Mouse (Mus musculus): Measurements from ENCODE around the gene 1700010I14Rik. TPM values are rescaled to one million over a fixed set of nuclear protein-coding genes. Genes with fewer than 3 reads are reported as not detected.

The 1700010I14Rik gene
- polyA plus RNA-seq, 1 experiment from 2014 or later: 1.4 TPM

GRCm38 (mm10) chr17:9042723-9043122 is 54.6 kb downstream of the 1700010I14Rik start:
- no peak overlapping the region for H3K9ac ChIP-seq
- peak; percentile 70 for TF ChIP-seq CTCF (IDR thresholded peaks at IDR 0.05; ENCODE audit: low read depth)
- WGBS: 60% methylated on average over 2 of the region's 2 CpGs
- H3K36me3 ChIP-seq (ENCODE audit: insufficient read depth): no peaks in the 10 kb centered on the region
- H3K27ac ChIP-seq (ENCODE audit: low read depth): no peak overlapping the region
- no peaks in the 10 kb centered on the region for H3K9me3 ChIP-seq (ENCODE audit: low read depth, low read length)
- no peak overlapping the region for H3K4me3 ChIP-seq (ENCODE audit: low read depth, low read length)
- H3K4me1 ChIP-seq (ENCODE audit: insufficient read depth): no peaks in the 10 kb centered on the region
- no peaks in the 10 kb centered on the region for H3K27me3 ChIP-seq (ENCODE audit: insufficient read depth, low read length)
- DNase-seq (peak; percentile 64), ATAC-seq (ENCODE audit: insufficient read depth) (no peak)
- no peak overlapping the region for H3K4me2 ChIP-seq

DNA sequence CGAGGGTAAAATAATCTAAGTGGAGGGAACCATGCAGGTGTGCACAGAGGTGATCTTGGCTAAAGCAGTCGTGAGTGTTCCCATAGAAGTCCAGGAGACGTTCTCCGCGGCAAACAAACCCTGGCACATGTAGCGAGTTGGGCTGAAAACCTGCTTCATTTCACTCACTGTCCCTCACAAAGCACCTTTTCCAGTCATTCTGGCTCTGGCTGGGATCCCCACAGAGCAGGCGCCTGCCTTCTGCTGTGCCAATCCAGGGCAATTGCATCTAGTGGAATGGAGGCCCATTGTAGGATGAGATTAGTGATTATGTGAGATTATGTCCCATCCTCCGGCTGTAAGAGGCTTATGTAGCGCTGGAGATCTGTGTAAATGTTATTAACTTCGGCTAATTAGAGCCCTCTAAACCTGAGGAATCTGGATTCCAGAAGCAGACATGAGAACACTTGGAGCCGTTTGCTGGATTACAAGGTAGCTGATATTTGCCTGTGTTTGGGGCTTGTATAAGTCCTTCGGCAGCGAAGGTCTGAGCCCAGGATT is 64.4 kb downstream of the 1700010I14Rik start:
- no peak overlapping the region for H3K4me2 ChIP-seq
- no peak overlapping the region for H3K27ac ChIP-seq (ENCODE audit: low read depth)
- H3K9ac ChIP-seq: no peak overlapping the region
- no peak for TF ChIP-seq CTCF (IDR thresholded peaks at IDR 0.05; ENCODE audit: low read depth)
- WGBS: 75% methylated on average over 13 of the region's 13 CpGs
- H3K36me3 ChIP-seq (ENCODE audit: insufficient read depth): no peaks in the 10 kb centered on the region
- ATAC-seq (ENCODE audit: insufficient read depth) (no peak), DNase-seq (no peak)
- no peaks in the 10 kb centered on the region for H3K9me3 ChIP-seq (ENCODE audit: low read depth, low read length)
- H3K4me1 ChIP-seq (ENCODE audit: insufficient read depth): no peaks in the 10 kb centered on the region
- no peaks in the 10 kb centered on the region for H3K27me3 ChIP-seq (ENCODE audit: insufficient read depth, low read length)
- H3K4me3 ChIP-seq (ENCODE audit: low read depth, low read length): no peak overlapping the region

DNA sequence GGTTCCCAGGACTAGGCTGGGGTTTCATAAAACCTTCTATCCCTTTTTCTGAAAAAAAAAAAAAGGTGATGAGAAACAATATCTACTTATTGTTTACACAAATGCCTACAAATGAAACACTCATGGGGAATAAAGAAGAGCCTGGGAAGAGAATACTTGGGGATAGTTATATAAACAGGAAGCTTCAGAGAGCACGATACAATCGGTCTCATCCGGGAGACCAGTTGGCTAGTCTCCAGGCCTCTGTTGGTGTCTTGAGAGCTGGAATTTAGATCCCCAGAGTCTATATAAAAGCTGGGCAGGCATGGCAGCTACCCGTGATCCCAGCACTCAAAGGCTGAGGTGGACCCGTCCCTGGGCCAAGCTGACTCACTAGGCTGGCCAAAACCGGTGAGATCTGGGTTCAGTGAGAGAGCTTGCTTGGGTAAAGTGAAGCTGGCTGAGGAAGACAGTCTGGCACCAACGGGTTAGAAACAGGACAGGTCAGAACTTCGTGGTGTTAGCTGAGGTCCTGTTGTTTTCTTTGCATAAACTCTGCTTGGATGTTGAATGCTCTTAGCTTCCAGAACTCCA is 71.3 kb downstream of the 1700010I14Rik start:
- TF ChIP-seq CTCF (IDR thresholded peaks at IDR 0.05; ENCODE audit: low read depth): no peak
- peak overlapping the region; percentile 1; the same call in 1 of the 2 replicates for H3K27ac ChIP-seq (ENCODE audit: low read depth)
- WGBS: 37% methylated on average over 8 of the region's 8 CpGs

More for the DNA sequence above, 71.3 kb downstream of the 1700010I14Rik start:
- peak; percentile 49; the same call in 1 of the 2 replicates for ATAC-seq (ENCODE audit: insufficient read depth)
- Histone ChIP-seq H3K27me3 (ENCODE audit: insufficient read depth, low read length) (no peaks in the 10 kb centered on the region), H3K4me2 (0 out of 2 replicates have a peak overlapping the region, but pooled peaks have one; percentile 4), H3K4me3 (ENCODE audit: low read depth, low read length) (no peak overlapping the region), H3K9me3 (ENCODE audit: low read depth, low read length) (no peaks in the 10 kb centered on the region), H3K36me3 (ENCODE audit: insufficient read depth) (no peaks in the 10 kb centered on the region), H3K4me1 (ENCODE audit: insufficient read depth) (no peaks in the 10 kb centered on the region), H3K9ac (no peak overlapping the region)
- peak; percentile 89 for DNase-seq
